Mouse (Mus musculus) lung, embryonic 14.5 days (tissue): ENCODE data around the gene Bik. TPM values are rescaled to one million over a fixed set of nuclear protein-coding genes. Genes with fewer than 3 reads are reported as not detected.

Experiments used
- ATAC-seq: fragments of 200-750 bp; cut with Nextera tagmentation; 2 replicates; pipeline ENCODE4 v1.8.0; 2017; ENCODE audit warnings: mild to moderate bottlenecking, moderate TSS enrichment, moderate library complexity; ENCODE audit not compliant: insufficient read depth
- DNase-seq: peaks from one replicate; pipeline ENCODE4 v3.0.0-alpha.2; 2015
- H3K27ac ChIP-seq: fragments of 300-500 bp; sonication (generic); 2 replicates; pipeline ENCODE4 v1.5.1; 2014; ENCODE audit warnings: low read depth, mild to moderate bottlenecking, moderate library complexity
- H3K27me3 ChIP-seq: fragments of 300-500 bp; sonication (generic); 2 replicates; pipeline ENCODE4 v1.6.1; 2014; ENCODE audit warnings: low read length, control low read depth; ENCODE audit not compliant: insufficient read depth
- H3K36me3 ChIP-seq: fragments of 300-500 bp; sonication (generic); 2 replicates; pipeline ENCODE4 v1.6.1; 2014; ENCODE audit warnings: control low read depth; ENCODE audit not compliant: insufficient read depth
- H3K4me1 ChIP-seq: fragments of 300-500 bp; sonication (generic); 2 replicates; pipeline ENCODE4 v1.6.1; 2014; ENCODE audit warnings: antibody characterized with exemption, control low read depth; ENCODE audit not compliant: insufficient read depth
- H3K4me2 ChIP-seq: fragments of 300-500 bp; sonication (generic); 2 replicates; pipeline ENCODE4 v1.6.1; 2014; ENCODE audit warnings: mild to moderate bottlenecking
- H3K4me3 ChIP-seq: fragments of 300-500 bp; sonication (generic); 2 replicates; pipeline ENCODE4 v1.5.1; 2014; ENCODE audit warnings: low read depth, low read length
- H3K9ac ChIP-seq: fragments of 300-500 bp; sonication (generic); 2 replicates; pipeline ENCODE4 v1.6.1; 2014
- H3K9me3 ChIP-seq: fragments of 300-500 bp; sonication (generic); 2 replicates; pipeline ENCODE4 v1.6.1; 2016; ENCODE audit warnings: low read depth, low read length, control low read depth
- CTCF ChIP-seq: IDR thresholded peaks from 2 replicates; pipeline ENCODE4 v1.5.1; 2016; ENCODE audit warnings: antibody characterized with exemption, low read depth
- WGBS: fragments of 180-500 bp; shearing (Covaris S2); extraction: QIAGEN DNeasy Blood & Tissue Kit; methylation state at CpG from one replicate; pipeline ENCODE4 v1.1.7; 2014; 5-methylcytosine and 5-hydroxymethylcytosine counted together
- polyA plus RNA-seq: library from polyadenylated mRNA; unstranded; fragments of >200 nt; fragmentation: Nextera tagmentation; extraction: Ambion mirVana; gene quantifications from 2 replicates; pipeline ENCODE4 v1.2.1, GENCODE M21; 2014

Gene Bik
- polyA plus RNA-seq, 1 experiment from 2014 or later: 12.1 TPM

DNA sequence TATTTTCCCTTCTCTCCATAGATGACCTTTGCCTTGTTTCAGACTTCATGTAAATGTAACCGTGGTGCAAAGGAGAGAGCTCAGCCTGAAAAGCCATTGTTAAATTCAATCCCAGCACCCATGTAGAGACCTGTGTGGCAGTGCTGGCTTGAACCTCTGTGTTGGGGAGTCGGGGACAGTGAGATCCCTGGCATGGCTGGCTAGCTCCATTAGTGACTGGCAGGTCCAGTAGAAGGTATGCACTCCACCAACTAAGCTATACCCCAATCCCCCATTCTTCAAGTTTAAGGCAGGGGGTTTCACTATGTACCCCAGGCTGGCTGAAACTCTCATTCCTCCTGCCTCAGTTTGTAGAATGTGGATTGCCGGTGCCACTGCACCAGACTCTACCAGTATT lies 2.3 kb upstream of the Bik start:
- H3K4me1 ChIP-seq: no peaks in the 10 kb centered on the region; the same call in 1 of the 2 replicates
- WGBS: 64% methylated on average over 3 of the region's 3 CpGs
- no peak for DNase-seq
- no peaks in the 10 kb centered on the region for H3K9me3 ChIP-seq
- H3K27me3 ChIP-seq: peaks cover 25% of the 10 kb centered on the region
- H3K27ac ChIP-seq: no peak overlapping the region
- H3K9ac ChIP-seq: no peak overlapping the region
- H3K4me2 ChIP-seq: no peak overlapping the region
- H3K36me3 ChIP-seq: no peaks in the 10 kb centered on the region
- no peak overlapping the region for H3K4me3 ChIP-seq
- no peak for ATAC-seq
- no peak for TF ChIP-seq CTCF

DNA sequence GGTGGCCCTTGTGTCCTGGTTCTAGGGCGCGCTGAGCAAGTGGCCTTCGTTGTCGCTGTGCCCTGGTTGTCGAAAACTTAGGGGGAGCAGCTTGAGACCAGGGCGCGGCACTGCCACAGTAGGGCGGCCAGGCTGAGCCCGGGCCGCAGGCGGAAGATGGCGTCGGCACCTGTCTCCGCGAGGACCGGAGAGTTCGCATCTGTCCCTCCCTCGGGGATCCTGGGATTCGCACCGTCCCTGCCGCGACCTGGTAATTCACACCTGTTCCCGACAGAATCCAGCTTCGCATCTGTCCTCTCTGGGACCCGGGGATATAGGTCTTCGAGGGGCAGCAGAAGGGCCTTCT lies 403 bp downstream of the Bik start:
- ATAC-seq (peak; percentile 39; the same call in 1 of the 2 replicates), DNase-seq (no peak)
- H3K27me3 ChIP-seq: peaks cover 25% of the 10 kb centered on the region
- peaks cover 3% of the 10 kb centered on the region for H3K4me1 ChIP-seq
- peak overlapping the region; percentile 54 for H3K9ac ChIP-seq
- no peak for TF ChIP-seq CTCF
- WGBS: 2% methylated on average over 26 of the region's 26 CpGs
- peak overlapping the region; percentile 93 for H3K4me2 ChIP-seq
- no peaks in the 10 kb centered on the region for H3K9me3 ChIP-seq
- no peaks in the 10 kb centered on the region for H3K36me3 ChIP-seq
- no peak overlapping the region for H3K27ac ChIP-seq
- peak overlapping the region; percentile 59 for H3K4me3 ChIP-seq

DNA sequence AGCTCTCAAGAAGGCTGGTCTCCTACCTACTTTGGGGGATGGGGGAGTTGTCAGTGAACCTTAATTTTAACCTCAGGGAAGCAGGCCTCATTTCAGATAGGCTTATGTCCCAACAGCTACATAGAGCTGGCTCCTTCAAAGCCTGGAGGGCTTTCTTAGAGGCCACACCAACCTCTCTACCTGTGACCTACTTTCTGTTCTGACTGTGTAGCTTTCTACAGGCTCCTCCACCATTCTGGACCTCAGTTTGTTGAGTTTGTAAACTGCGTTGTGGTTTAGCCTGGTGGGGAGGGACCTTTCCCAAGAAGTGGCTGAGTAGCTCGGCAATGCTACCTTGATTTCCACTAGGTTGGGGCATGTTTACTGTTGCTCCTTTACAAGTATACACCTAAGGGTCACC lies 1.1 kb downstream of the Bik start:
- ATAC-seq: no peak
- peak overlapping the region; percentile 54; the same call in 1 of the 2 replicates for H3K9ac ChIP-seq
- H3K27me3 ChIP-seq: peaks cover 25% of the 10 kb centered on the region
- peak overlapping the region; percentile 93 for H3K4me2 ChIP-seq
- no peak overlapping the region for H3K27ac ChIP-seq
- H3K4me1 ChIP-seq: peaks cover 3% of the 10 kb centered on the region
- peak overlapping the region; percentile 59 for H3K4me3 ChIP-seq
- H3K36me3 ChIP-seq: no peaks in the 10 kb centered on the region
- H3K9me3 ChIP-seq: no peaks in the 10 kb centered on the region
- TF ChIP-seq CTCF: no peak
- WGBS: 63% methylated on average over 2 of the region's 2 CpGs
- no peak for DNase-seq

DNA sequence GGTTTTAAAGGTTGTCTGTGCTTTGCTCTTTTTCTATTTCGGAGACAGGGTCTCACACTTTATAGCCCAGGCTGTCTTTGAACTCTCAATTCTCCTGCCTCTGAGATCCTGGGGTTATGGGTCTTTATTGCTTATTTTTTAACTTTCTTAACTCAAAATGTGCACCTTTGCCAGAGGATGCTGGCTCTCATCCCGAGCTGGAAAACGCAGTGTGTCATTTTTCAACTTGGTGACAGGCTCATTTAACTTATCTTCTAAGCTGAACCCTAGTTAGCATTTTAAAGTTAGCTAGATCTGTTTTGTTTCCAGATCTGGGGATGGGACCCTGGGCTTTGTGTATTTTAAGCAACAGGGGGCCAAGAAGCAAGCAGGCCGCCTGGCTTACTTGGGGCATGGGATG lies 2.2 kb downstream of the Bik start:
- Histone ChIP-seq H3K9me3 (no peaks in the 10 kb centered on the region), H3K27ac (no peak overlapping the region), H3K36me3 (no peaks in the 10 kb centered on the region), H3K9ac (no peak overlapping the region), H3K4me1 (peaks cover 3% of the 10 kb centered on the region), H3K4me2 (no peak overlapping the region), H3K4me3 (no peak overlapping the region), H3K27me3 (peaks cover 25% of the 10 kb centered on the region)
- DNase-seq (no peak), ATAC-seq (no peak)
- TF ChIP-seq CTCF: no peak
- WGBS: 47% methylated on average over 4 of the region's 4 CpGs

DNA sequence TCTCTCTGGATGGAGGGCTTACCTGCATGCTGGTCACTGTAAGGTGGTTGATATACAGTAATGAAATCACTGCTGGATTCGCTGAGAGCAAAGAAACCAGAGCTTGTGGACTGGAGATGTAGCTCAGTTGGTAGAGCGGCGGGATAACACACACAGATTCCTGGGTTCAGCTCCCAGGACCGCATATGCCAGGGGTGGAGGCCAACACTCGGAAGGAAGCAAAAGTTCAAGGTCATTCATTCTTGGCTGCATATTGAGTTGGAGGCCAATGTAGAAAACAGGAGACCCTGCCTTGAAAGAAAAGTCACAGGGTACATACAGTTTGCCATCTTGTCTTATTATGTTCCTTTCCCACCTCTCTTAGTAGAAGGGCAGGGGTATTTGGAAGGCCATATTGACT lies 3.1 kb downstream of the Bik start:
- ATAC-seq (no peak), DNase-seq (peak; percentile 46)
- Histone ChIP-seq H3K36me3 (no peaks in the 10 kb centered on the region), H3K9me3 (no peaks in the 10 kb centered on the region), H3K4me1 (peaks cover 3% of the 10 kb centered on the region), H3K4me3 (no peak overlapping the region), H3K27ac (peak overlapping the region; percentile 16; the same call in 1 of the 2 replicates), H3K9ac (no peak overlapping the region), H3K27me3 (peaks cover 25% of the 10 kb centered on the region), H3K4me2 (no peak overlapping the region)
- TF ChIP-seq CTCF: no peak
- WGBS: 64% methylated on average over 5 of the region's 5 CpGs

DNA sequence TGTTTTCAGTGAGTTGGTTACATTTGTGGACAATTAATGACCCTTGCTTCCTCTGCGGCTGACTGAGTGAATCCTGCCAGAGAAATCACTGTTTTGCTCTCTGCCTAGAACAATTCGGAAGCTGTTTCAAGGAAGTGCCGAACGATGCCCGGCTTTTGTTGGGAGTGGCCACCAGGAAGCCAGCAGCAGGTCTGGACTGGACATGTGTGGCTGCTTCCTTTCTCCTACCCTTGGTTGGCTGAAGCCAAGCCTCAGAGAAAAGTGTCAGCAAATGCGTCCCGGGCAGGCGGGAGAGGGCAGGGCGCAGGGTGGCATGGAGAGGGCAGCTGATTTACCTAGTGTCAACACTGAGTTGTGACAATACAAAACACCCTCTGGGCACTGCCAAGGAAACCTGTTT lies 3.6 kb downstream of the Bik start:
- no peak for TF ChIP-seq CTCF
- Histone ChIP-seq H3K27ac (peak overlapping the region; percentile 80), H3K36me3 (no peaks in the 10 kb centered on the region), H3K9ac (no peak overlapping the region), H3K4me3 (no peak overlapping the region), H3K4me2 (no peak overlapping the region), H3K4me1 (peaks cover 3% of the 10 kb centered on the region), H3K9me3 (no peaks in the 10 kb centered on the region), H3K27me3 (peaks cover 25% of the 10 kb centered on the region)
- peak; percentile 61 for DNase-seq
- WGBS: 56% methylated on average over 9 of the region's 9 CpGs
- peak; percentile 22; the same call in 1 of the 2 replicates for ATAC-seq

DNA sequence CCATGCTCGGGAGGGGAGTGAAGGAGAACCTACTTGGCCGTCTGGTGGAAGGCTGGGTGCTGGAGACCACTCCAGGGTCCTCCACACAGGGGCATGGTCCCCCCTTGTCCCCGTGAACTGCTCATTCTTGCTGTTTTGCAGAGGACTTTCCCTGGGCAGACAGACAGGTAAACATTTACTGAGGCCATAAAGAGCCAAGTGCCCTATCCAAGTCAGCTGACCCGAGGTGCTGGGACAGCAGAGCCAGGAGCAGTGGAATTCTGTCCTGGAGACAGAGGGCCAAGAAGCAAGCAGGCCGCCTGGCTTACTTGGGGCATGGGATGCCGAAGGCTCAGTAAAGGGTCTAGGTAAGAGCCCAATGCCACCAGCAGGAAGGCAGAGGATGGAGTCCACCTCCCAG lies 4.0 kb downstream of the Bik start:
- no peak overlapping the region for H3K9ac ChIP-seq
- no peak for TF ChIP-seq CTCF
- no peak for DNase-seq
- H3K4me1 ChIP-seq: peaks cover 3% of the 10 kb centered on the region
- H3K27me3 ChIP-seq: peaks cover 22% of the 10 kb centered on the region
- no peaks in the 10 kb centered on the region for H3K36me3 ChIP-seq
- no peak overlapping the region for H3K4me3 ChIP-seq
- peak overlapping the region; percentile 80 for H3K27ac ChIP-seq
- no peak for ATAC-seq
- WGBS: 55% methylated on average over 6 of the region's 6 CpGs
- no peaks in the 10 kb centered on the region for H3K9me3 ChIP-seq
- H3K4me2 ChIP-seq: no peak overlapping the region

DNA sequence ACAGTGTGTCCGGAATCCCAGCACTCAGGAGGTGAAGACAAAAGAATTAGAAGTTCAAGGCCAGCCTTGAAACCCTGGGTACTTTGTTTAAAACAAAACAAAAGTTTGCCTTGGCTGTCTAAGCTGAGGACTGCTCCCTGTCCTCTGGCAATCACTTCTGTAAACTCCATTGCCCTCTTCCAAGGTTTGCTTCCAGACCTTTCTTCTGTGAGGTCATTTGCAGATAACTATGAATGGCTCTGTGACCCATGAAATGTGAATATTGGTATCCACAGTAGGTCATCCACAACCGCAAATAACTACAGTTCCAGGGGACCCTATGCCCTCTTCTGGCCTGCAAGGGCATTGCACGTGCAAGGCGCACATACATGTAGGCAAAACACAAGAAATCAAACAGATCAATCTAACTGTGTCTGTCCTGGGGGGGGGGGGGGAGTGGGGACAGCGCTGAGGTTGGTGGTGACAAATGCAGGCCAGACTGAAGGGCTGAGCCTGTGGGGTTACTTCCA lies 5.4 kb downstream of the Bik start:
- ATAC-seq (no peak), DNase-seq (no peak)
- Histone ChIP-seq H3K9ac (no peak overlapping the region), H3K9me3 (no peaks in the 10 kb centered on the region), H3K4me2 (no peak overlapping the region), H3K27ac (no peak overlapping the region), H3K4me3 (no peak overlapping the region), H3K4me1 (peaks cover 3% of the 10 kb centered on the region), H3K27me3 (peaks cover 10% of the 10 kb centered on the region), H3K36me3 (no peaks in the 10 kb centered on the region)
- TF ChIP-seq CTCF: peak; percentile 55
- WGBS: 80% methylated on average over 5 of the region's 5 CpGs
